Mouse (Mus musculus): ENCODE results near the gene Rnf7.
"Not testable (repeated sequence)": the region's sequence is repeated elsewhere in the genome, so short reads cannot be mapped to it uniquely, and the experiment has no call there.

GRCm38 (mm10) chr9:96471681-96472080, 6.8 kb downstream of the Rnf7 start:
- TF ChIP-seq GATA1, TAL1 (IDR thresholded peaks at IDR 0.05; ENCODE audit: low read length): not testable (repeated sequence)
